Mouse (Mus musculus): Measurements from ENCODE around the gene Vmn1r56. TPM values are rescaled to one million over a fixed set of nuclear protein-coding genes. Genes with fewer than 3 reads are reported as not detected.
"Not testable (repeated sequence)": the region's sequence is repeated elsewhere in the genome, so short reads cannot be mapped to it uniquely, and the experiment has no call there.

Gene Vmn1r56
- not detected in 2 replicates for polyA plus RNA-seq (2012)

DNA sequence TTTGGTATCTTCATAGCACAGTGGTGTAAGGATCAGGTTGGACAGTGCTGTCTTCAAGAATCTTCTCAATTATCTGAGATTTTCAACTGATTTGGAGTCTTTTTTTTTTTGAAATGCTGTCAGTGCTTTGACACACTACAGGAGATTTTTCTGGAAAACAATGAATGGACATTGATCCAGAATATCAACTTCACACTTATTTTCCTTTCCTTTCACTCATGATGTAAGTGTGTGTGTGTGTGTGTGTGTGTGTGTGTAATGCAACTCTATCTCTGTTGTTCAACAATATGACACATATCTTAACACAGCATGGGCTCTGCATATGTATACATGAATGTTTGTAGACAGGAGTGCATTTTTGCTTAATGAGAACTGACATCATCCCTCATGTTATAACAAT is at the start of gene Vmn1r56:
Vmn1r56 (minus strand) TSS at position 101 of the 400 bp plus-strand sequence.
- H3K36me3 ChIP-seq (ENCODE audit: control insufficient read depth); H3K4me1 ChIP-seq (ENCODE audit: control insufficient read depth); H3K9me3 ChIP-seq (ENCODE audit: control insufficient read depth, low read length); H3K27me3 ChIP-seq (ENCODE audit: control insufficient read depth); H3K4me3 ChIP-seq (replicated peaks): not testable (repeated sequence)

DNA sequence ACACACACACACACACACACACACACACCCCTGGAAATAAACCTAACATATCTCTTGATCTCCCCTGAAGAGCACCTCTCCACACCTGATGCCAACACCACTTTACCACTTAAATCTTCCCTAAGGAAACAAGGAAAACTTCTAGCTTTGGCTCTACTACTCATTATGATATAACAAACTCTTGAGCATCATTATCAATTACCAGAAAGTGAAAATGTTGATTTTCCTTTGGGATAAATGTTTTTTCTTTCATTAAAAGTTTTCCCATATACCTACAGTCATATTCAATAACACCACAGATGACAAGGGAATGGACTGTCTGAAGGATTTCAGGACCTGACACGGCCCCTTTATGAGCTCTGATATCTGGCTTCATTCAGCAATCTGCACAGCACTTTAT is 21.6 kb upstream of the Vmn1r56 start, which contains the start of gene Vmn1r57:
Vmn1r57 (plus strand) TSS at position 301 of the 400 bp plus-strand sequence.
- H3K4me1 ChIP-seq (ENCODE audit: control insufficient read depth); H3K4me3 ChIP-seq (replicated peaks); H3K36me3 ChIP-seq (ENCODE audit: control insufficient read depth); H3K27me3 ChIP-seq (ENCODE audit: control insufficient read depth); H3K9me3 ChIP-seq (ENCODE audit: control insufficient read depth, low read length): not testable (repeated sequence)

DNA sequence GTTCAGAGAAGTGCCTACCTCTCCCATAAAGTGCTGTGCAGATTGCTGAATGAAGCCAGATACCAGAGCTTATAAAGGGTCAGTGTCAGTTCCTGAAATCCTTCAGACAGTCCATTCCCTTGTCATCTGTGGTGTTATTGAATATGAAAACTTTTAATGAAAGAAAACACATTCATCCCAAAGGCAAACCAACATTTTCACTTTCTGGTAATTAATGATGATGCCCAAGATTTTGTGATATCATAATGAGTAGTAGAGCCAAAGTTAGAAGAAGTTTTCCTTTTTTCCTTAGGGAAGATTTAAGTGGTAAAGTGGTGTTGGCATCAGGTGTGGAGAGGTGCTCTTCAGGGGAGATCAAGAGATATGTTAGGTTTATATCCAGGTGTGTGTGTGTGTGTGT is 47.0 kb downstream of the Vmn1r56 start, which contains the start of gene Vmn1r55:
Vmn1r55 (minus strand) TSS at position 101 of the 400 bp plus-strand sequence.
- not testable (repeated sequence) for H3K4me1 ChIP-seq (ENCODE audit: control insufficient read depth); H3K4me3 ChIP-seq (replicated peaks); H3K27me3 ChIP-seq (ENCODE audit: control insufficient read depth); H3K9me3 ChIP-seq (ENCODE audit: control insufficient read depth, low read length); H3K36me3 ChIP-seq (ENCODE audit: control insufficient read depth)

Other genes with a start within 250 kb of the Vmn1r56 start
- gene Sbk2, start 232.3 kb downstream of the Vmn1r56 start, polyA plus RNA-seq (2012) = not detected in 2 replicates
- gene Sbk3, start 225.6 kb downstream of the Vmn1r56 start, polyA plus RNA-seq (2012) = not detected in 2 replicates
- gene Zfp579, start 200.6 kb downstream of the Vmn1r56 start, polyA plus RNA-seq (2012) = 0.15 and 0.37 TPM in 2 replicates
- gene Zfp524, start 182.3 kb downstream of the Vmn1r56 start, polyA plus RNA-seq (2012) = 6.2 and 8.1 TPM in 2 replicates
- 3.5 and 6.0 TPM in 2 replicates for gene Fiz1, start 182.1 kb downstream of the Vmn1r56 start, polyA plus RNA-seq (2012)
- not detected in 2 replicates for gene Gm44973, start 181.3 kb downstream of the Vmn1r56 start, polyA plus RNA-seq (2012)
- gene Zfp865, start 176.4 kb downstream of the Vmn1r56 start, polyA plus RNA-seq (2012) = 1.7 and 1.8 TPM in 2 replicates
- 0.06 TPM in 1 of 2 replicates, not detected in the other for gene Ccdc106, start 176.2 kb downstream of the Vmn1r56 start, polyA plus RNA-seq (2012)
- not detected in 2 replicates for gene 4632433K11Rik, start 162.6 kb downstream of the Vmn1r56 start, polyA plus RNA-seq (2012)
- gene Zfp784, start 158.3 kb downstream of the Vmn1r56 start, polyA plus RNA-seq (2012) = 0.06 and 0.09 TPM in 2 replicates
- 0.10 and 0.26 TPM in 2 replicates for gene Zfp580, start 145.2 kb downstream of the Vmn1r56 start, polyA plus RNA-seq (2012)
- 43.1 and 44.9 TPM in 2 replicates for gene U2af2, start 134.6 kb downstream of the Vmn1r56 start, polyA plus RNA-seq (2012)
- 227 and 231 TPM in 2 replicates for gene Epn1, start 116.5 kb downstream of the Vmn1r56 start, polyA plus RNA-seq (2012)
- gene Rfpl4, start 79.8 kb downstream of the Vmn1r56 start, polyA plus RNA-seq (2012) = not detected in 2 replicates
- gene Rasl2-9, start 70.8 kb downstream of the Vmn1r56 start, polyA plus RNA-seq (2012) = not detected in 2 replicates
- under 0.01 and 0.01 TPM in 2 replicates for gene Vmn1r55, start 47.1 kb downstream of the Vmn1r56 start, polyA plus RNA-seq (2012)
- gene Vmn1r57, start 21.7 kb upstream of the Vmn1r56 start, polyA plus RNA-seq (2012) = not detected in 2 replicates
- gene Gm5065, start 153.8 kb upstream of the Vmn1r56 start, polyA plus RNA-seq (2012) = not detected in 2 replicates
- not detected in 2 replicates for gene Nlrp2, start 154.3 kb upstream of the Vmn1r56 start, polyA plus RNA-seq (2012)
- under 0.01 TPM in 1 of 2 replicates, not detected in the other for gene Vmn1r58, start 216.6 kb upstream of the Vmn1r56 start, polyA plus RNA-seq (2012)

Data from erythroblast, embryonic 14.5 days (primary cell).